Mouse (Mus musculus) left cerebral cortex, postnatal 4 days (tissue): ENCODE results near the gene Tmprss3. TPM values are rescaled to one million over a fixed set of nuclear protein-coding genes. Genes with fewer than 3 reads are reported as not detected.
A peak's percentile ranks its signal among the peaks of the same experiment; 100 is the strongest.

Experiments used
- DNase-seq: peaks from one replicate; pipeline ENCODE4 v3.0.0-alpha.2; 2022
- intact Hi-C: fragments of 180-260 bp; cut with DNase I; formaldehyde crosslinking; loops from one replicate; pipeline ENCODE4 v1.15.1; 2025
- total RNA-seq, 2 experiments: library from RNA; stranded (reverse); gene quantifications; 2 replicates each; pipeline ENCODE4 v1.2.3; 2021

Gene Tmprss3
- total RNA-seq, 2 experiments from 2014 or later = not detected

DNA sequence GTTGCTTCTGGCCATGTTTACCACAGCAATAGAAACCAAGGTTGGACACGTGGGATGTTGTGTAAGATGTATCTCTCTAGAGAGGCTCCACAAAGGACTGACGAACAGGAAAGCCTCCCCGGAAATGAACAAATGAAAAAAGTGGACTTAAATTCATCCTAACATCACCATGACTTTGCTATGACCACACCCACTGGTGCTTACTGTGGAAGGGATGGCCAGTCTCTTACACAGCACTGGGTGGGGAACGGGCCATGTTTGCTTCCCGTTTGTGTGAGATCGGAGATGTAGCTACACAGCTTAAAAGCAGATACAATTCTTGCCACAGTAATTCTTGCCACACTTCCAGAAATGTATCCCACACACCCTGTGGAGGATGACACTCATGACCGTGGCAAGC, 2.5 kb downstream of the Tmprss3 start:
- intact Hi-C loops = no loop called here
- DNase-seq = no peak

DNA sequence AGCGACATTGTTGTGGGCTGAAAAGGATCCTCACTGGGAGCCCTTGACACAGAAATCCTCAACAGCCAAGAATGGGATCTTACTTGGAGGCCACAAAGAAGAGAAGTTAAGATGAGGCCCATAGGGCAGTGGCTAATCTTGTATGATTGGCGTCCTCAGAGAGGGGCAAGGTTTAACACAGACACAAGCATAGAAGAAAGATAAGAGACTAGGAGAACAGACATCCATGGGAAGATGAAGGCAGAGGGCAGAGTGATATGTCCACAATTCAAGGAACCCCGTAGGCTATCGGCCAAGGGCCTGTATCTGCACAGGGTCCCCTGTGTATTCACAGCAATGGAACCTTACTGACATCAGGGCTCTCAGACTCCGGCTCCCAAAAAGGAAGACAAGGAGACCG, 3.6 kb downstream of the Tmprss3 start:
- intact Hi-C loops = no loop called here
- no peak for DNase-seq

DNA sequence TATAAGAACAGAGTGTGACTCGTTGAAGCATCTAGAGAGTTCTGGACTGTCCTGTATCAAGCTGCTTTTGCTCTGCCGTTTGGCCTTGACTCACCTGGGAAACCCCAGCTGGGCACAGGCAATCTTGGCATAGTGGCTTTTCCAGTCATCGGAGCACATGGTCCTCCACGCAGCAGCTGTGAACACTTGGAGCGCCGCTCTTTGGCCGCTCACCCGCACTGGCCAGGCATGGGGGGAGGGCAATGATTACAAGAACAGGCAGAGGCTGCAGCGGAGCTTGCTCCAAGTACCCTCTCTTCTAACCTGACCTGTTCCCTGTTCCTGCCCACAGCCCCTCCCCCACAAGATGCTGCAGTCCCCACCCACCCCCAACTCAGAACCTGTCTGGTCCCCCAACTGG, 5.4 kb downstream of the Tmprss3 start:
- intact Hi-C loops = no loop called here
- peak; percentile 38 for DNase-seq

DNA sequence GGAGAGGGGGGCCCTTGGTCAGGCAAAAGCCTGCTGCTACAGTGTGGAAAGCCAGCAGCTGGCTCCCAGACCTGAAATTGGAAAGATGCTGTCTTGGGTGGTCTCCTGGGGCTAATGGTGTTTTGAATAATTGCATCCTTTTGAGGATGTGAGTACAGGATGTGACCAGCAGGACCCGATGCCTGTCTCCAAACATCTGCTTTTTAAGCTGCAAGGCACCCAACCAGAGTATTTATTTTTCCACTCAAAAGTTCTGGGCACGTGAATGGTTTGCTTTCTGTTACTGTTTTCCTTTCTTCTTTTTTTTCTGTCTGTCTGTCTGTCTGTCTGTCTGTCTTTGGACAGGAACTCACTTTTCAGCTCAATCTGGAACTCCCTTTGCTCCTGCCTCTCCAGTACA, 6.1 kb downstream of the Tmprss3 start:
- intact Hi-C loops = no loop called here
- DNase-seq = no peak

DNA sequence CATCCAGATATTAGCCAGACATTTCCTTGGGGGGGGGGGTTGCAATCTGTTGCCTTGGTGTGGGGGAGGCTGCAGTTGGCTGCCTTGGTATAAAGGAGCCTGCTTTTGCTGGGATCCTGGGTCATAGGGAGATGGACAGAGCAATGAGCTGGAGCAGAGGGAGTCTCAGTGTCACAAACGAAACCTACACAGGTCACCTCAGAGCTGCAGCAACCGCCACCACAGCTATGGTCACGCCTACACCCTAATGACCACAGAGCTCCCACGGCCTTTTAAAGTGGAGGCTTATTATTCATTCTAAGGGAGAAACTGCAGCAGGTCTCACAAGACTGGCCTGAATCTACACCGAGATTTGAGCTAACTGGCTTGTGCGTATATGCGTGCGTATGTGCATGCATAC, 7.0 kb downstream of the Tmprss3 start:
- DNase-seq = no peak
- intact Hi-C loops = no loop called here

DNA sequence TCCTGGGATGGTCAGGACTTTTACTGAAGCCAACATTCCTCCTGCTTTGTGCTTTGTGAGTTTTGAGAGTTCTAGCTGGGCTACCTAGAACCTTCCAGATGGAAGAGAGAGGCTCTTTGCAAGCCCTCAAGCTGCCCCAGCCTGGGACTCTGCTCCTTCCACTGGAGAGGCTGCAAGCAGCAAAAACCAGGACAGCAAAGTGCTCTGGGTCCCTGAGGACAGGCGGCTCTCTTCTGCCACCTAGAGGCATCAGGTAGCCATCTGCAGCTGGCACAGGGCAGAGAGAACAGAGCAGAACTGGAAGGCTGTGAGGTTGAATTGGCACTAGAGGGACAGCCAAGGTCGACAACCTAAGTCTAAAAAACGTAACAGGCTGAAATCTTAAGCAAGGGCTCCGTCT, 11.4 kb downstream of the Tmprss3 start:
- intact Hi-C loops = loop anchor here (5.0 kb wide), 1 partner anchor 175 kb away; no protein-coding TSS in a partner anchor
- DNase-seq = peak; percentile 77

DNA sequence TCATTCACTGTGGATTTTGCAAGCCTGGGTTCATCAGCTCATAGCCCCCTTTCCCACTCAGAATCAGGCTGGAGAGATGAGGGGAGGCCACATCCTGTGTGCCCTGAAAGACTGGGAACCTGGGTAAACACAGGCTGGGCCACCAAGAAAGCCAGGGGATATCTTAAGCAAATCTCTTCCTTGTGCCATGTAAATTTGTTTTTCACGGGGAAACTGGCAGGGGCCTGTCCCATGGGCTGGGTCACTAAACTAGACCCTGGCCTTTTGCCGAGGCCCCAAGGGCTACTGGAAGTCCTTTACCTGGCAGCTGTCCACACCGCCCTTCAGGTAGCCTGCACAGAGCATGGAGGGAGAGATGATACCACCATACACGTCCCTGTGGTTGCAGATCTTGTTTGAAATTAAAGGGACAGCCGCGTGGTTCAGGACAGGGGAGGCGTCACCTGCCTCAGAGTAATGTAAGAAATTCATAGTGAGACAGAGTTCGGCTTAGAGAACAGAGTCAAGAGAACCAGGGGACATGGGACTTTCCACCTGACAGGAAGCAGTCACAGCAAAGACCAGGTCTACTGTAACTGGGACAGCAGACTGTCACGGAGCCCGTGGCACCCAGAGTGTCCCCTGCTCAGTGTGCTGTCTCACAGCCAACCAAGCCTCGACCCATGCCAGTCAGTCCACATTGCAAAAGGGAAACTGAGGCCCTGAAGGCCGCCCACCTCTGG, 14.3 kb downstream of the Tmprss3 start:
- intact Hi-C loops = no loop called here
- no peak for DNase-seq

DNA sequence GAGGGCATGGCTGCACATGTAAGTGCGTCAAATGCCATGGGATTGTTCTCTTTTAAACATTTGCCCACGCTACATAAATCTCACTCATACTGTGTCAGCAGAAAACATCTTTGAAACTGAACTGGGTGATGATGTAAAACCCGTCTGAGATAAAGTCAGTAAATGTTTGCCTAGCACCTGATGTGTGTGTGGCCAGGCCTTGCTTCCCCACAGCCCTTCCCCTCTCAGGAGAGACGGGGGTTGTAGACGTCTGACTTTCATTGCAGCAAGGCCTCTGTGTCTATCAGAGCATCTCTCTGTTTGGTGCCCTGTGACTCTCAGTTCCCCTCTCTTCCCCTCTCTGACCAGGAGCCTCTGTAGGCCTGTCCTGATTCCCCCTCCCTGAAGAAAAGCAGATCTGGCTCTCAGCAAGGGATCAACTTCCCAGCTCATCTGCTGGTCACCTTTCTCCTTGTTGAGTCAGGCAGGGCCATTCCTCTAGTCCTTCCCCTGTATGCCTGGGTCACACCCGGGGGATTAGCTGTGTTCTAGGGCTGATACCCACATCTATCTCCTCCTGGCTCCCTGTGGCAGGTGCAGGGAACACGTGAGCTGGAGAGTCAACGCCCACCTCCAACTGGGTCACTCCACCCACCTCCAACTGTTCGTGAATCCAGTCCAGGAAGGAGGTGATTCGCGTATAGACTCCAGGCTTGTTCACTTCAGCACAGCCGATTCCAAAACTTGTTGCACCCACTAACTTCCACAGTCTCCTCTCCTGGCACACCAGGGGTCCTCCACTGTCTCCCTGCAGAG, 15.4 kb downstream of the Tmprss3 start:
- no peak for DNase-seq
- intact Hi-C loops = no loop called here

DNA sequence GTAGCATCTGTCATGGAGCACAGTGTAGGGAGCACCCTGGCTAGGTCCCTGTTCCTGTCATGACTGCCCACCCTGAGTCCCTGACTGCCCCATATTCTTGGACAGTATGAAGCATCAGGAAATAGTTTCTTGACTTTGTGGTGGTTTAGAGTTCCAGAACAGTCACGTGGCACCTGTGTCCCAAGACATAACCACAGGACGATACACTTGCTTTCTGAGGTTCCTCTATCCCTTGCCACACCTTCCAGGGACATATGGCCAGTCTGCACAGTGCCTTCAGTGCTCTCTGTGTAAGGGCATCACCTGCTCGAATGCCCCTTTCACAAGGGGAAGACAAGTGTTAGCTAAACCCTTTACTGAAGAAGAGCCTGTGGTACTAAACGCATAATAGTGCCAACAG, 17.3 kb downstream of the Tmprss3 start:
- no peak for DNase-seq
- intact Hi-C loops = no loop called here

DNA sequence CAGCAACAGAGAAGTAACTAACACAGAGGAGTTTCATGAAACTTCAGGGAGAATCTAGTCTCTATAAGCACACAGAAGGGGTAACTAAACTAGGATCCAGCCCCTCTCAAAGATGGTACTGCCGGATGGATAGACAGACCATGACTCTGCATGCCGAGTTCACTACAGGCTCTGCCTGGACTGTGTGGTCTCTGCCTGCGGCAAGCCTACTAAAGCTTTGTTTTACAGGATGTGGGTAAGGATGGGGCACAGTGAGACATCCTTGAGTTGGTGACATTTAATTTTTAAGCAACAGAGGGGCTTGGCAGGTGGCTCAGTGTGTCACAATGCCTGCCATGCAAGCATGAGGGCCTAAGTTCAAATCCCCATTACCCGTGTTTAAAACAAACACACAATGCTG, 22.5 kb downstream of the Tmprss3 start:
- no peak for DNase-seq
- intact Hi-C loops = no loop called here

DNA sequence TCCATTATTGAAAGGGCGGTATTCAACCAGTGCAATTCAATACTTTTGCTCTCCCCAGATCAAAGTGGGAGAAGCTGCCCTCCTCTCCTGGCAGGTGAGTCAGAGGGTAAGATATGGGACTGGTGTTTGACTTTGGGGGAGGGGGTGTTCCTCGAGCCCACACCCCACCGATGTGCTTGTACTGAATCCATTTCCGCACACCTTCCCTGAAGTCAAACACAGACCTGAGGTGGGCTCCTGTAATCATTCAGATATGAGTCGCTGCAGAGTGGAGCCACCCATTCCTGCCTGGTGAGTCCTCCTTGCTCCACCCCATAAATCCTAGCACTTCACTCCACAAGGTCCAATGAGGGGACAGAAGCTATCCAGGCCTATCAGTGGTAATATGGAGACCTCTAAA, 29.0 kb downstream of the Tmprss3 start:
- no peak for DNase-seq
- intact Hi-C loops = no loop called here

DNA sequence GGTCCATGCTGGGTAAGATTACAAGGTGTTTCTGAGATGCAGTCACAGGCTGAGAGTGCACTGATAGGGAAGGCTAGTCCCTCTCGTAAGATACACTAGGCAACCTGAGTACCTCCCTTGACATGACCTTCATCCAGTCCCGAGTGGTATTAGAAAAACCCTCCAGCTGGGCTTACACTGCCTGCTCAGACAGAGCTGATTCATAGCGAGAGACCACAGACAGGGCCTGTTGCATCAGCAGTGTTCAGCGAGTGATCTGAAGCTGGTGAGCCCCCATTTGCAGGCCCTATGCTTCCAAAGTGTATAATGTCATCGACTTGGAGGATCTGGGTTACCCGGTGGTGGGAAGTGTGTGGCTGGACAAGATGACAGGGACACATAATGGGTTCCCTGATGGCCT, 33.6 kb downstream of the Tmprss3 start, which contains the start of gene Tff1:
TSS of gene Tff1 (minus strand) at position 151 of the 400 bp plus-strand sequence.
- intact Hi-C loops = no loop called here
- no peak for DNase-seq

DNA sequence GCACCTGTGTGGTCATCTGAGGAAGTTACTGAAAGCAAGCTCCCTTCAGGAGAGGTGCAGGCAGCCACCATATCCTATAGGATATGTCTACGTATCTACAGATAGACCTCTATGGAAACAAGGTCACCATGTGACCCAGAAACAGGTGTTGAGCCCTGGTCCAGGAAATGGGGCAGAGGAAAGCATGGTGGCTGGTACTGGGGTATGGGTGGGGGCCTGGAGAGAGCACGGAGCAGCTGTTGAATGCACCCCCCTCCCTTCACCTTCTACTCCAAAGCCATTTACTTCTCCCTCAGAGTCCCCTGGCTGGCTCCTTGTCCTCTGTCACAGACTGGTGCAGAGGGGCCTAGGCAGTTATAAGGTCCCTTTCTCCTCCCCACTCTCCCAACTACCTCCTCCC, 35.0 kb downstream of the Tmprss3 start:
- intact Hi-C loops = no loop called here
- no peak for DNase-seq

DNA sequence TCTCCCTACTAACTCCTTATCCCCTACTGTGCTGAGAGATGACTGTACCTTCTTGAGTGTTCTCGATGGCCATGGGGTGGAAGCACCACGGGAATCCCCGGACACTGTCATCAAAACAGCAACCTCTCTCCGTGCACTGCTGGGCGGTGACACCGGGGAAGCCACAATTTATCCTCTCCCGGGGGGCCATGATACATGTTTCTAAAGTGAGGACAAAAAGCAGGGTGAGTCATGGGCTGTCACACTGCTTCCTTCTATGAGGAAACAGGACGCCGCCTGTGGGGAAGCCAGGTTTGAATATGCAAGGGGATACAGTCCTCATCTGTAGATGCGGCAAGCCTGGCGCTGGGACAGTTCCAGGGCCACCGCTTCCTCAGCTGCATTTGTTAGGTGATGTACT, 36.2 kb downstream of the Tmprss3 start:
- intact Hi-C loops = no loop called here
- no peak for DNase-seq

DNA sequence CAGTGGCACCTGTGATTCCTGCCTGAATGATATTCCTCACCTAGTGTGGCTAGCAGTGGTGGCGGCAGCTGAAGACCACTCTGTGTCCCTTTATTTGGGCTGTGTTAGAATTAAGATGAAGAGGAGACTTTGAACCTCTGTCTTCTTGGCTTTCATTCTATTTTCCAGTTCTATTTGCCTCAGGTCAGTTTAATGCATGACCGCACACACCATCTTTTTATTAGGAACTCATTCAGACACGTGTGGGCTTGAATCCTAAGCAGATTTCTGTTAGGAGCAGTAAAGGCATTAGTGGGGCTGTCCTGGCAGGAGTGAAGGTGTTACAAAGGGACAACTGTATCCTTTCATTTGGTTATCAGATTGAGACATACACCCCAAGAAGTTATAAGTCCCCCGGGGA, 38.5 kb downstream of the Tmprss3 start:
- intact Hi-C loops = no loop called here
- DNase-seq = no peak

DNA sequence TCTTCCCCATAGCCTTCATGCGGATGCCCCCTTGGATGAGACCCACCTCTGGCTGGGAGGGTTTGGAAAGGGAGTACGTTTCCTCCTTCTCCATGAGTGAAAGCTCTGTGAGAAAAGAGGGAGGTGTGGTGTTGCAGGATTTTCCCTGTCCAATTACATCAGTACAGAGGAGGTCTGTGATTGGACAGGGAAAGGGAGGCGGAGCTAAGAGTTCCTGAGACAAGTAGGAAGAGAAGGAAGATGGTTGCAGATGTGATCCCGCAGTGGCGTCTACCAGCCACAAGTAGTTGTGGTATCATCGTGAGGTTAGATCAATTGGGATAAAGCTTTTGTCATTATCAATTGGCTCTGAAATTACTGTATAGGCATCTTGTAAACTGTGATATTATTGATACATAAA, 40.9 kb downstream of the Tmprss3 start:
- intact Hi-C loops = no loop called here
- DNase-seq = no peak

DNA sequence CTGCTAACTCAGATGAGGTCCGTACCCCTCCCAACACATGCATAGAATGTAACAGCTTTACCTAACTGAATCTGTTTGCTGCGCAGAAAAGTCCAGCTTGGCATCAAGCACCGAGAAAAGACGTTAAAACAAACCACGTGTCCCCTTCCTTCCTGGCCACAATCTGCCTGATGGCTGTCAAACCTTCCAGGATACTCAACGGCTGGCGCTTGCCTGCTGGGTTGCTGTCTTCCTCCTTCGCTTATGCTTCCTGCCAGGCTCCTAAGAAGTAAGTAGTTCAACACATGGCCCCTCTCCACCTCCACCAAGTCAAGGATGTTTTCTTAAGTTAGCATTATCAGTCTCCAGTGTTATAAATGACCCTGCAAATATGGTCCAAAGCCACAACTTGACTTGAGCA, 45.0 kb downstream of the Tmprss3 start:
- DNase-seq = no peak
- intact Hi-C loops = no loop called here

DNA sequence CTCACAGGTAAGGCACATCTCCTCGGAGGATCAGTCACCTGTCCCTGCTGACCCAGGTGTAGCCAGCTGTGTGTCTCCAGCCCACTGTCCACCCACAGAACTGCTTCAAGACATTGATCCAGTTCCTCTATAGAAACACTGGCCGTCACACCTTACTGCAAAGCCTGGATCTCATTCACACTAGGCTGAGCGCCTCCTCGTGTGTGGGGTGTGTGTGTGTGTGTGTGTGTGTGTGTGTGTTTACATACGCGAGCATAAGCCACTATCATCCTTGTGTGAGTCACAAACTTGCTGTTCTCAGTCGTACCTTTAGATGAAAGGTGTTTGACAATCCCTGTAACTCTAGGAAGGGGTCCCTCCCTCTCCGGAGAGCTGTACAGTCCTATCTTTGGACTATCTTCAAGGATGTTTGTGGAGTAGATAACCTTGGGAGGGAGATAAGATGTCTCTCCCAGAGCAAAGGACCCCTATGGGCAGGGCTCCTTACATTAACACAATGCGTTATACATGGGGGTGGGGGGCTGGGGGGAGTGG, 45.7 kb downstream of the Tmprss3 start:
- intact Hi-C loops = no loop called here
- no peak for DNase-seq

DNA sequence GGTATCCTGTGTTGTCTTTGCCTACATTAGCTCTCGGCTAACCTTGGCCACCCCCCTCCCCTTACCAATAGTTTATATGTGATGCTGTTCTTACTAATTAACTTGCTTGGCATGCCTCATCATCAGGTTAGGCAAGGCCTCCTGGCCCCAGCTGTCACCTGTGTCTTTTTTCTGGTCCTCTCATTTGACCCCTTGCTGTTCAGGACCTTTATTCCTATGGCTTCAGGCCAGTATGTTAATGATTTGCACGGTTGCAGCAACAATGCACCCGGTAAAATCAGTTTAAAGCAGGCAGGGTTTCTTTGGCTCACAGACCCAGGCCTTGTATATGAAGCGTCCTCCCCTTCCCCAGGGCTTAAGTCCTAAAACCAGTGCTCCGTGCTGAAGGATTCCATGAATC, 46.3 kb downstream of the Tmprss3 start:
- intact Hi-C loops = no loop called here
- DNase-seq = no peak

DNA sequence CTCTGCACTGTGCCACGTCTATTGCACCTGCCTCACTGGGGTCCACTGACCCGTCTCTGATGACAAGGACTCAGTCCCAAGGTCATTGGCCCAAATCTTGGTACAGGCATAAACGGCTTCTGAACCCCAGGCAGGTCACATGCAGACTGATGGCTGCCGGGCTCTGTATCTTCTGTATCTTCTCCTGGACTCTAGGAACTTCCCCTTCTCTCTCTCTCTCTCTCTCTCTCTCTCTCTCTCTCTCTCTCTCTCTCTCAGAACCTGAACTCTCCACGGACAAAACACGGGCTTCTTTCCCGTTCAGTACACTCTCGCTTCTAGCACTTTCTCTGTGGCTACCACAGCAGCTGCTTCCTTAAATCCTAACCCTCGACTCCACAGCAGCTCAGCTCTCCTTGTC, 52.8 kb downstream of the Tmprss3 start:
- intact Hi-C loops = no loop called here
- no peak for DNase-seq

DNA sequence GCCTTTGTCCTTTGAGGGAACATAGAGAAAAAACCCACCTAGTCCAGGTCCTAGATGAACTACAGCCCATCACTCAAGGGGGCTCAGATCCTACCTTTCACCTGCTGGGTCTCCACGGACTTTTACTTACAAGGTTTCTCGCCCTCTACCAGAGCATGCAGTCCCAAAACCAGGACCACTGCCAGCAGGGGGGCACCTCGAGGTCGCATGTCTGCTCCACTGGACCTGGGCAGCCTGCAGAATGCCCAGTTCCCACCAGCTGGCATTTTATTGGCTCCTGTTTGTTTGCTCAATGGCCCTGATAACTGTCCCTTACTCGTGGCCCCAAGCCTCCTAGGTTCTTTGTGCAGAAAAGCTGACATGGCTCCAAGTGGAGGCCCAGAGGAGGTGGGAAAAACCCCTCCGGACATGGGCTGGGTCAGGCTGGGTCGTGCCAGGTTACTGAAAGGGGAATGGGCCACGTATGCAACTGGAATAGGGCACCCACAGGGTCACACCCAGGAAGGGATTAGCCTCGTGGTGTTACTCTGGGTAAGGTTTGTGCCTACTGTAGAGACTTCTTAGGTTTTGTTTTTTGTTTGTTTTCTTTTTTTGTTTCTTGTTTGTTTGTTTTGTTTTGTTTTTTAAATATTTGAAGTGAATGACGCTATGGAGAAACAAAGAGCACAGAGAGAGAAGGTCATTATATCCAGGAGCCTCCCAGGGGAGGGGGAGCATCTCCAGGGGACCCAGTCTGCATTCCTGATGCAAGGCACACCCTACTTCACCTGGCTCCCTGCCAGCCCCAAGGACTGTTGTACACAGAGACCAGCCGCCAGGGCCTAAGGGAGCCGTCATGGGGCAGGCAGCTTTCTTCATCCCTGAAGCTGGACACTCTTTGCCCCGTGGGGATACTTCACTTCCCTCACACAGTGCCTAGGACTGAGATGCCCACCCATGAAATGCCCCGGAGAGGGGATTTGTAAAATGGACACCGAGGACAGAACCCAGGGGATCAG, 54.4 kb downstream of the Tmprss3 start, which contains the start of gene Tff2:
TSS of gene Tff2 (minus strand) at position 243 of the 998 bp plus-strand sequence.
- intact Hi-C loops = no loop called here
- DNase-seq = no peak
